Mouse (Mus musculus): ENCODE data around the gene Igf1r.
A peak's percentile ranks its signal among the peaks of the same experiment; 100 is the strongest.

Igf1r gene

DNA sequence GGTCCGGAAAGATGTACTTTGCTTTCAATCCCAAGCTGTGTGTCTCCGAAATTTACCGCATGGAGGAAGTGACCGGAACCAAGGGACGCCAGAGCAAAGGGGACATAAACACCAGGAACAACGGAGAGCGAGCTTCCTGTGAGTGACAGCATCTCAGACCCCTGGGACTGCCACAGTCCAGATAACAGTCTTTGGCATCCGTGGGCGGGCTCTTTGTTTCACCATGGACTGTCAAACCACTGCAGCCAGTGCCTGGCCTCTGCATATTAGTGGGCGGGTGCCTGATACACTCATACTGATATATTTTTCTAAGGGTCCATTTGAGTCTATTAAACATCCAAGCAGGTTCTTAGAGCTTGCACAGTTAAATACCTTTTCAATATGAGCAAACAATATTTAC lies 230.8 kb downstream of the Igf1r start:
- DNase-seq, result no peak

DNA sequence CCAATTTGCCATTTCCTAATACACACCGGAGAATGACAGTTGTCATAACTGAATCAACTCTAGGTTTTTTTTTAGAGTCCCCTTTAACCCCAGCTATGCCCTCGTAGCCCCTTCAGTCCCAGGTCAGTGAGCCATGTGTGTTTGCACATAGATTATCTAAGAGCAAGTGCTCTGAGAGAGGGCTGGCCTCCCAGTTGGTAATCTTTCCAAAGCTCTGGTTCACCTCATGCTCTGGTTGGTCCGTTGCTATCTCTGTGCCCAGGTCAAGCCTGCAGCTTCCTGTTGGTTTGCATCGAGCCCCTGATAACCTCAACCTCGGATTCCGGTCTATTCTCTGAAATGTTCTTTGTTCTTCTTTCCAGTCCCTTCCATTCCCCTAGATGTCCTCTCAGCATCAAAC lies 236.6 kb downstream of the Igf1r start:
- no peak for DNase-seq

DNA sequence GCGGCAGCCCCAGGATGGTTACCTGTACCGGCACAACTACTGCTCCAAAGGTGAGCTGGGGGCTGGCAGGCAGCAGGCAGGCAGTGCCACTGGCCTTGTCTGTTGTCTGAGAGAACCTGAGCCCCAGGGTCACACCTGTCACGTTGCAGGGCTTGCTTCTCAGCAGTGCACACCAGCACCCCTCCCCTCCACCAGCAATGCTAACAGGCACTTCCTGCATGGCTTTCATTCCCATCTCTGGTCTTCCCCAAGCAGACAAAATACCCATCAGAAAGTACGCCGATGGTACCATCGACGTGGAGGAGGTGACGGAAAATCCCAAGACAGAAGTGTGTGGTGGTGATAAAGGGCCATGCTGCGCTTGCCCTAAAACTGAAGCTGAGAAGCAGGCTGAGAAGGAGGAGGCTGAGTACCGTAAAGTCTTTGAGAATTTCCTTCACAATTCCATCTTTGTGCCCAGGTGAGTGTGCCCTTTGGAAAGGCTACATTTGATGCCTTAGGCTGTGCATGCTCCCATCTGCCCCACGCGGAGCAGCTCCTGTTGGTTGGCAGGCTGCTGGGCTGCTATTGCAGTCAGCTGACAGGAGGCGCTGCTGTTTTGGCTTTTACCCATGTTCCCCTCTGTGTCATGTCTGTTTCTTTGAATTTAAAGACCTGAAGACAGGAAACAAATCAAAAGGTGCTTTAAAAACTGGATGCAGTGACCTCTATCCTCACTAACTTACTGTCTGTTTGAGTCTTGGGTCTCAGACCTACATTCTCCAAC lies 237.2 kb downstream of the Igf1r start:
- no peak for DNase-seq

DNA sequence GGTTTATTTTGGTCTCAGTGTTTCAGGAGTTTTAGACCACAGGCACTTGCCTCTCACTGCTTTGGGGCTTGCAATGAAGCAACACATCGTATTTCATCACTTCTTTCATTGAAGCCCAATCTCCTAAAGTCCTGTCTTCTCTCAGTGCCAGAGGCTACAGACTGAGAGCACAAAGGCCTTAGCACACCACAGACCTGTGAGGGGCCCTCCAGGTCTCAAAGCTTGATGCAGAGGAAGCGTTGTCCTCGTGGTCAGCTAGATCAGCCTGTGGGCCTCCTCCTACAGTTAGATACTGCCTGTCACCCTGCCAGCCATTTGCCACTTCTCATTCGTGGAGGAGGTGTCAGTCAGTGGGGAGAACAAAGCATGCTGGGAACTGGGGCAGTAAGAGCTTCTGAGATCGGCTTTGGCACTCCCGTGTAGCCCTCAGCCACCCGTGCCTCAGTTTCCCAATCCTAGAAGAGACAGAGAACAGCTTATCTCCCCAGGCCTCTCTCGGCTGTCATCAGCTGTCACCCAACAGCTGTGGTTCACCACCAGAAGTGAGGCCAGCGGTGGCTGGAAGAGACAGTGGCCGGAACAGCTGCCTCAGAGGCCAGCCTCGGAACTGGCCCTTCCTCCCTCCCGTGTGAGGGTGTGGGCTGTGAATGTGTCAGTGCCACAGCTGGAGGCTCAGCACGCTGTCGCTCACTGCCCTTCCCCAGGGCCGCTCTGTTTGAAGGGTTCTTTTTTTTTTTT lies 241.5 kb downstream of the Igf1r start:
- DNase-seq, result no peak

DNA sequence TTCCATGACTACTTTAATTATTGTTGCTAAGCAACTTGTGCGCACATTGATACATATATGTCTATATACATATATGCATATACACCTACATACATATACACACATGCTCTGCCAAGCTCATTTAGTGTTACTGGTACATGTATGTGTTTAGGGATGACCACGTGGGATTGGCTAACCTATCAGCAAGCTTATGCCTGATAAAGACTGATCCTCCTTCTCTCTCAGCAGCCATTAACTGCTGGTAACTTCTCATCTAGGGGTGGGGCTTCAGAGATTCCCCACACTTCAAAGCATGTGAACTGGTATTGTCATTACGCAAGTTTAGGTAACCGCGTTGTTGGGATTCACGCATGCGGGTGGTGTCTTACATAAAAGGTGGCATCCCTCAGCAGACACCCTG lies 247.0 kb downstream of the Igf1r start:
- no peak for DNase-seq

DNA sequence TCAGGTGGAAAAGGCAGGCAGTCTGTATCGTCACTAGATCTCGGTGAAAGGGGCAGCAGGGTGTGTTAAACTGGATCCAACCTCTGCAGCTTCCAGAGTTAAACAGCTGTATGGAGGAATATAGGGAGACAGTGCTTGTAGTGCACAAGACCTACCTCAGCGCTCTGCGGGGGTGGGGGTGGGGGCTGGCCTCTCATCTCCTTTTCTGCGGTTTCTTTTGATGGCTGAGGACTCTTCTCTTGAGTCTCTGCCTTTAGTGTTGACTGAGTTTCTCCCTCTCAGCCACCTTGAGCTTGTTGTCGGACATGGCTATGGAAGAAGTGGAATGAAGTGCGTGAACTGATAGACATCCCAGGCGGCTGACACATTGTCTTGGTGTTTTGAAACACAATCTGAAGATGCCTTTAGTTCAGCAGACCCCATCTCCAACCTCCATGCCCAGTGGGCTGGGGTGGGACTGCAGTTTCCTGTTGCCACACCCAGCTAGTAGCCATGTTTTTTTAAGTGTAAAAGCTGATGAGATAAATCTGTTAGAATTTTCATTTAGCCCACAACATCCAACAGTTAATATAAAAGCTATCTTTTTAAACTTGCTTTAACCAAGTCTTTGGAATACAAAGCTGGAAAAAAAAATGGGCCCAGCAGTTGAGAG lies 253.3 kb downstream of the Igf1r start:
- DNase-seq, result no peak

DNA sequence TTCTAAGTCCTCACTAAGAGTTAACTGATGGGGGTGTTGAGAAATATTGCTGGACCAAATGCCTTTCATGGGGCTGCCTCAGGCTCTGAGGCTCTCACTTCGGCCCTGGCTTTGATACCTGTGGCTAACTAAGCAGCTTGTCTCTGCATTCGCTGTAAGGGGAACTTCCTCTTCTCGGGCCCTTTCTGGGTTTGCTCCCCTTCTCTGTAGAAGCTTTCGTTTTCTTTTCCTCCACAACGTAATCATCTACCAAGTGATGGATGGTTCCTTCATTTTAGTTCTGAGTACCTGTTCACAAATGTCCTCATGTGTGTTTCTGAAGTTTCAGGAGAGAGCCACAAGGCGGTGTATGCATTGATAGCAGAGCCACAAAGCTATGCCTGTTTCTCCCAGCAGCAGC lies 256.4 kb downstream of the Igf1r start:
- no peak for DNase-seq

DNA sequence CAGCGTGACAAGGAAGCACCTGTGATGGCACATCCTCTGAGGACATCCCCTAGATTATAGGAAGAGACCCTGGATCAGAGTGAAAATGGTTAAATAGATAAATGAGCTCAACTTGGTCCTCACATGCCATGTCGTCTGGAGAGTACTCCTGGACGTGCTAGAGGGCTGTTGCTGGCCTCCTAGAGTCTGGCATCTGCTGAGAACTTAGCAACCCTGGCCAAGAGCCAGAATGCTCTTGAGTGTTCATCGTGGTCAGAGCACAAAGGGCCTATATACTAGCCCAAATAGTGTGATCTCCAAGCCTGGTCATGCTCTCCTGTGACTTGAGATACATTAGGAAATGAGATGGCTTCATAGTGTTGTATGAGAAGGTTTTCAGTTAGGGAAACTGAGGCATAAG lies 257.8 kb downstream of the Igf1r start:
- no peak for DNase-seq

DNA sequence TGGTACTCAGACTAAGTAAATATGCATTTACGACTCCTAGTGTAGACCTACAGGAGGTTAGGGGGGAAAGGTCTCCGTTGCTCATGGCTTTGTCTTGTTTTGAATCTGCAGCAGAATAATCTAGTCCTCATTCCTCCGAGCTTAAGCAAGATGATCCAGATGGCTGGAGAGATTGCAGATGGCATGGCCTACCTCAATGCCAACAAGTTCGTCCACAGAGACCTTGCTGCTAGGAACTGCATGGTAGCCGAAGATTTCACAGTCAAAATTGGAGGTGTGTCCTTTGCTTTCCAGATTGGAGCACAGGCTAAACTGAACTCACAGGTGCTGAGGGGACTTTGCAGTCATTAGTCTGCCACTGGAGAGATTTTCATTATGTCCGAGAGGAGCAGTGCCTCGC lies 259.3 kb downstream of the Igf1r start:
- DNase-seq, result no peak

DNA sequence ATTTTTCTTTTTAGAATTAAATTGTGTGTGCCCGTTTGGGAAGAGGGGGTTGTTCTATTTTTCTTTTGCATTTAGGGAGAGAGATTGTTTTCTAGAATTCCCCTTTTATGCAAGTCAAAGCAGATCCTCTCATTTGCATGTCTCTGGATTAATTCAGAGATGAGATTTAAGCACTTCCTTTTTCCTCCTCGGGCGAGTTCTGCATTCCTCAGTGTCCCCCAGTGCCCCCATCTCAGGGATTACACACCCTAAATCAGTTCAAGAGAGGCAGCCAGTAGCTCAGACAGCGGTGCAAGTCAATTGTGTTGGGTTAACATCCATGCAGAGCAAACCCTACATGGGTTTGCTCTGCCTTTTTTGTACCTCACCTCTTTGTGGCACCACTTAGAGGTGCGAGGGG lies 261.2 kb downstream of the Igf1r start:
- no peak for DNase-seq

DNA sequence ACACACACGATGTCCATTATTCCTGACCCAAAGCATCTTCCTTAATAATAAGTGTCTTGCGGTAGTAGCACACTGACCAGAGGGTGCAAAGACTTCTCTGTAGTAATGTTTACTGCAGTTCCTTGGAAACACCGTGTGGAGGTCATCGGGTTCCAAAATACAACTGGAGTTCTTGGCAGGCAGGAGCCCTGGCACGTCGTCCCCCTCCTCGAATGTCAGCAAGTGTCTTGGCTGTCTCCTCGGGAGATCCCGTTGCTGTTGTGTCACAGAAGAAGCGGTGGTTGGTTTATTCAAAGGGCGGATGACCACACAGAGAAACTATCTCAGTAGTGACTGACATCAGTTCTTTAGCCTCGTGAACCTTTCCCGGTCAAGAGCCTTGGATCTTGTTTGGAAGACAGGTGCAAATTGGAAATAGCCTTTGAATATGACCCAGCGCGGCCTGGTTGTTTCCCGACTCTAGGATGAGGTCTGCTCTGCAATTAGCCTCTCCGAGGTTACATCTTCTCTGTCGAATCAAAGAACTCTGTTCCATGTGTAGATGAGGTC lies 263.0 kb downstream of the Igf1r start:
- no peak for DNase-seq

DNA sequence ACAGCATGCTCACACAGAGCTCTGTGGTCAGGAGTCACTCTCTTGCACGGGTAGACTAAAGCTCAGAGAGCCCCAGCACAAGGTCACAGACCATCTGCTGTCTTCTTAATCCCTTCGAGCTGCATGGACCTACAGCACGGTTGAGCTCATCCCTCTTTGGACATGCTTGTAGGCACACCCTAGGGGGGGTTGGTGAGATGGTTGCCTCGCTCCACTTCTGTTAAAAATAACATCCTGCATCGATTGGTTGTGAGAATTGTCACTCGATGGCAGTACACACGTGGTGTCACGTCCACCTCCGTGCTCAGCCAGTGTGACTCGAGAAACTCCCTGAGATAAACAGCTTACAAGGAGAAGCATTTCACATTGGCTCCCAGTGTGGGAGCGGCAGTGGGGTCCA lies 266.3 kb downstream of the Igf1r start:
- DNase-seq, result no peak

DNA sequence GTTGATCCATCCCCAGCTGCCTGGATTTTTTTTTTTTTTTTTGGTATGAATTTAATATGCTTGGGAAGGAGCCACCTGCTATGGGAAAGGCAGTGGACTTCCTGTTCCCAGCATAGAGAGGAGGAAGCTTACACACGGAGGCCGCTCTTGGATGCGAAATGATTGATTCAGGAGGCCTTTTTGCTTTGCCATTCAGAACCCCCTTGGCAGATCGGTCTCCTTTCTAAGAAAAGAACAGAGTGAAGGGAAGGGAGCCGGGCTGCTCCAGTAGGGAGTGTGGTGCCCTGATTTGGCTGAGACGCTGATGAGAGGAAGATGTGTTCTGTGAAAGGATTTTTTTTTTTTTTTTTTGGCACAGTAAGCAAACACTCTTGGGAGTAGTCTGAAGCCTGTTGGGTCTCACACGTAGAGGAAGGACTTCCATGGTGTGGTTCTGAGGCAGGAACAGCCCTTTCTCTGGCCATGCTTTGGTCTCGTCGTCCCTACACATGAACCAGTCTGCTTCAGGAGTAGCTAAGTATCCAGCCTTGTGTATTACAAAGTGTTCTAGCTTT lies 269.1 kb downstream of the Igf1r start:
- DNase-seq, result no peak

DNA sequence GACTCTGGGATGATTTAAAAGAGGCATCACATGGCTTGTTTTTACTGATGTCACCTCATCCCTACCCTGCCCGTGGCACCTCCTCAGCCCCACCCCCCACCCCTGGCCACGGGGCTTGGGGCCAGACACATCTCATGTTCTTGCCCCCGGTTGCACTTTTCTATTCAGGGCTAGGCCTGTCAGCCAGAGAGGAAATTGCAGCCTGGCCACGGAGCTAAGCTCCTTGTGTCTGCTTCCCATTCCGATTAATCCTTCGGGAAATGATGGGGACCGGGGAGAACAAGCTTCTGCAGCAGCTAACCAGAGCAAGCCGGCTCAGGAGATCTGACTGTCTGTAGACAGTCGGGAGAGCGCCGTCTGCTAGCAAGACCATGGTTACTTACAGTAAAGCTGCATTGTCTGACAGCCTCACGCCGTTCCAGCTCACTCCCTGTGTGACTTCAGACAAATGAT lies 270.8 kb downstream of the Igf1r start:
- peak; percentile 55 for DNase-seq

DNA sequence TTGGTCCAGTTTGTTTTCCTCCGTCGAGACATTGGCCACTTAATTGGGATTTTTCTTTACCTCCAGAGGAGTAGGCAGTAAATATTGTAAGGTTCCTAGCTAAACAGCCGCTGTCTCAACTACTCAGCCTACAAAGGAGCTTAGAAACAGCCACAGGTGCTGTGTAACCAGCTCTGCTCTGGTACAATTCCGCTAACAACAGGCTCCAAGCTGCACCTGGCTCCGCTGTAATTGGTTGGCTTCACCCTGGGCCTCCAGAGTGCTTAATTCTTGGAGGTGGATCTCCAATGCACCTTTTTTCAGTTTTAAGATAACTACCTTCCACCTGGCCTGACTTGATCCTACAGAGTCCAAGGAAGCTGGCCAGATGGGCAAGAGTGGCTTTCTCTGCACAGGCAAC lies 271.4 kb downstream of the Igf1r start:
- no peak for DNase-seq

DNA sequence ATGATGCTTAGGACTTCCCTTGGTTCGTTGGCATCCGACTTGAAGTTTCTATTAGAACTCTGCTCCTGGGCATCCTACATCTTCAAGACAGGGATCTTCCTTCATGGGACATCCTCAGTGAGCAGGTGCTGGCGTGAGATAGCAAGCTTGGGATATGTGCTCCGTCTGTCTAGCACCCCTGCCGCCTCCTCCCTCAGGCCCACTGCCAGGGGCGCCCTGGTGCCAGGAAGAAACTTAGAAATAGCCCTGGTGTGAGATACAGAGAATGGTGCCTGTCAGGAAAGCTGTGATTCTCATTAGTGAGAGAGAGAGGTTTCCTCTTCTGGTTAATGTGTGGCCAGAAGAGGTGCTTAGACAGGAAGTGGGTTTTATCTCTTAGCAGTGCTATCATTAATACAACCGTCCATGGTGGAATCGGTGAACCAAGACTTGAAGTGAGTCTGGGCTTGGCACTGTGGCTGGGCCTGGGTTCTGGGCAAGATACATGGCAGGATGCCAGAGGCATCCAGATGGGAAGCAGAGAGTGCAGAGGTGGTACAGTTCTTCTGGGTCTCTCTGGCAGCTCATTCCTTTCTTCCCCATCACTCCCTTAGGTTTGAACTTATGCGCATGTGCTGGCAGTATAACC lies 272.9 kb downstream of the Igf1r start:
- DNase-seq, result no peak

DNA sequence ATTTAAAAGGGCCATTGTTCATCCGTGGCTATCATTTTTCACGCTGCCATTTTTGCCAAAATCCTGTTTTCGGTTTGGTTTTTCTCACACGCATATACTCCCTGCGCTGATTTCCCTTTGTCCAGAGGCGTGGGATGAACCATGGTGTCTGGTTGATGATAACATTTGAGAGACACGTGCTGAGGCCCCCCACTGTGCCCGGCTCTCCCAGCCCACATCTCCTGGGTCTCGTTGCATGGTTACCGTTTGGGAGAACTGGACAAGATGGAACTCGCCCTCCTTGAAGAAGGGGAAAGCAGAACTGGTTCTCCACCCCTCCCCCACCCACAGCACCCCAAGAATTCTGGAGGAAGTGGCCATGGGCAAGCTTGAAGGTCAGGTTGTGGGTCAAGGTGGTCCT lies 274.4 kb downstream of the Igf1r start:
- DNase-seq, result no peak

DNA sequence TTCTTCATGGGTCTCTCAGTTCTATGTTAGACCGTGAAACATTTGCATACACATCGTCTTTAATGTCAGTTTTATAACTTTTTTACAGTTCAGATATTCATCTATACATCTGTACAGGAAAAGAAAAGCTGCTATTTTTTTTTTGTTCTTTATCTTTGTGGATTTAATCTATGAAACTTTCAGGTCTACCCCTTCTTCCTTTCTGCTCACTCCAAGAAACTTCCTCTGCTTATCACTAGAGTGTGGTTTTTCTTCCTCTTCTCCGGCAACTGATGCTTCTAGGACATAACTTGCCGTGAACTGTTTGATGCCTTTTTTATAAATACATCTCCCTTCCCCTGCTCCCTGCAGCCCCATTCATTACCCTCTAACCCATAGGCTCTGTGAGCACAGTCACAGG lies 275.0 kb downstream of the Igf1r start:
- no peak for DNase-seq

DNA sequence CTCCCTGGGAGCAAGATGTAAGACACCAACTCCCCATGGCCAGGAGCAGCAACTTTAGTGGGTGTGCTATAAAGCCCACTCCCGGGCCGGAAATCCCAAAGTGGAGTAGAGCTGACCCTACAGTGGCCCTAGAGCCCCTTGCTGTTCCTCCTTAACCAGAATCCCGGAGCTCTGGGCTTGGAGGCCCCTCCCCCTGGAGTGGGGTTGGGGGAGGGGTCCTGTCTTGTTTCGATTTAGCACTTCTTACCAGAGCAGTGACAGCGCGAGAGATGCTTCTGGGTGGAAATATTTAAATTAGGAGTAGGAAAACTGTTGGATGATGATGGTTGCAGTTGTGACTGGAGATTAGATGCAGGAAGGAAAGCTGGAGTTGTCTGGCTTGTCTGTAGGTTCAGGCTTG lies 275.9 kb downstream of the Igf1r start:
- peak; percentile 50 for DNase-seq

DNA sequence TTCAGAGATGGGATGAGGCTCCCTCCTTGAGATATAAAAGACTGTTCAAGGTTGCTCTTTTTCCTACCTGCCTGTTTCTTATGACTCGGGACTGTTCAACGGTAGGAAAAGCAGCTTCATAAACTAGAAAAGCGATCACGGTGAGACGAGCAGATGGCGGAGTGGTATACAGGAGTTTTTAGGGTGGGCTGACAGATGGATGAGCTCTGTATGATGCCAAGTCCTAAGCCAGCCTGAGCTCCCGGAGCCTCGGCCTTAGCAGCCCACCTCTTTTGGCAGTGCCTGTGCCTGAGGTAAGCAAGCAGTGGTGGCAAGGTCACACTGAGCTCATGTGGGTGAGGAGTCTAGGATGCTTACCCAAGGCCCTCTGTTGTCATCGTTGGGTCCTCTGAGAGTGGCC lies 278.2 kb downstream of the Igf1r start:
- no peak for DNase-seq

DNA sequence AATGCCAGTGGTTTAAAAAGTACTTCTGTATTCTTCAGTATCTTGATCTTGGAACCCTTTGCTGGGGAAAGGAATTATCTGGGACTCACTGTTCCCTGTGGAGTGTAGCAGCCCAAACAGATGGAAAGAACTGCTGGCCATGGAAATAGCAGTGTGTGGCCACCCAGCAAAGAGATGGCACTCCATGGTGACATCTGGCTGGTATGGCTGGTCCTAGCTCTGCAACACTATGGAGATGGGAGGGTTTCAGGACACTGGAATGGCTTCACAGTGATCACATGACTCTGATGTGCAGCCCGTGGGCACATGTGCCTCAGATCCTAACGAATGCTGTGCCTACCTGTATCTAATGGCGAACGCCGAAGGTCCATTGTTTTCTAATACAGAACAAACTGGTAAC lies 279.9 kb downstream of the Igf1r start:
- DNase-seq, result no peak

DNA sequence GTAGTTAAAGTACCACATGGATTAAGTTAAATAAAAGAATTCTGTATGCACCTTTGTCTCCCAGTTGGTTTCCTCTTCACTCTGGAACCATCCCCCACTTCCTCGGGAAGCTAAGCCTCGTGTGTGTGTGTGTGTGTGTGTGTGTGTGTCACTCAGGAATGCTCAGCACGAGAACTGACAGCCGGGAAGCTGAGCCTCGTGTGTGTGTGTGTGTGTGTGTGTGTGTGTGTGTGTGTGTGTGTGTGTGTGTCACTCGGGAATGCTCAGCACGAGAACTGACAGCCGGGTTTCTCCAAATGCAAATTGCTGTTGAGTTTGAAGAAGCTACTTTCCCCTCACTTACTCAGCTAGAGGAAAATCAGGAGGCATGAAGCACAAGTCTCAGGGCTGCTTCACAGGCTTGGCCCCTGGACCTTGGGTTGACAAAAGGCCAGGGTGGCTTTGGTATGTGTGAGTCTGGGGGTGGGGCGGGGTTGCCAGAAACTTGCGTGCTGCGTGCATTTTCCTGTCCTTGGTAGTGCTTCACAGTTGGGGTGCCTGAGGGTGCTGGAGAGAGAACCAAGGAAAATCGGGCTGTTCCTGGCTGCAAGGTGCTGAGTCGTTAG lies 281.1 kb downstream of the Igf1r start:
- peak; percentile 73 for DNase-seq

DNA sequence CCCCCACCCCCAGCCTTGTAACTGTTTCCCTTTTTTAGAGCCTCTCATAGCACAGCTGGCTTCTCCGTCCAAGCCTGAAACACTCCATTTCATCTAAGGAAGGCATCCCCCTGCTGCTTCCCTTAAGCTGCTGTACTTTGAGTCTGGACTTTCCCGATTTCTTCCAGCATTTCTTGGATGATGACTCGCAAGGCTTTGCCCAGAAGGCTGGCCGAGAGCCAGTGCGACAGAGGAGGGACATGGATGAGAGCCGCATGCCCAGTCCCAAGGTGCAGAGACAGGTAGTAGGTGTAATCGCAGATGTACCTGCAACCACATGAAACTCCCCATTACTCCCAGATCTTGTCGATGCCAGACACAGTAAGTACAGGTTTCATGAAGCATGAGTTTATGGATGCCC lies 284.2 kb downstream of the Igf1r start:
- DNase-seq, result no peak

All from embryo, embryonic 11 days (tissue).